Mouse (Mus musculus): ENCODE results near the gene Kcnk5. TPM values are rescaled to one million over a fixed set of nuclear protein-coding genes. Genes with fewer than 3 reads are reported as not detected.

Kcnk5 gene
- 9.5 TPM in 2 replicates for polyA plus RNA-seq (2015; fragmentation: Nextera tagmentation; extraction: Ambion mirVana)

DNA sequence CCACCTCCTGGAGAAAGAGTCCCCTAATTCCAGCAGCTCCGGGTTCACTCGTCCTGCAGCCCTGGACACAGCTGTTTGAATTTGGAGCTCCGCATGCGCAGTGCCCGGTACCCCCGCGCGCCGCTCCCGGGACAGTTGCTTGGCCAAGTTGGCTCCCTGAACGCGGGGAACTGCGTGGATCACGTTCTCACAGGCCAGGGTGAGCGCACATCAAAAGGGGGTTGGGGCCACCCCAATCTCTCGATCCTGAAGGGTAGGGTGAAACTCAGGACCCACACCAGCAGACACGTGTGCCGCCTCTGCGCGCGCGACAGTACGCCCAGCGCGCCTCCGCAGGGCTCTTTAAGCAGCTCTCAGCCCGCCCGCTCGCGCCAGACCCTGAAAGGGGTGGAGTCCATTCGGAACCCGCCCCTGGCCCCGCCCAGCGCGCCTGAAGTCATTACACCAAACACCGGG, at the start of gene Kcnk5:
Kcnk5 (minus strand) TSS at position 344 of the 456 bp plus-strand sequence.
- H3K4me3 ChIP-seq (replicated peaks), result peak within 1 kb of the TSS; percentile 61
- H3K4me2 ChIP-seq (replicated peaks), result peak within 1 kb of the TSS; percentile 95
- peak; percentile 95 for ATAC-seq
- H3K27me3 ChIP-seq (replicated peaks), result no peaks in the 10 kb centered on the region
- H3K4me1 ChIP-seq (replicated peaks), result peaks cover 24% of the 10 kb centered on the region
- H3K9me3 ChIP-seq, result no peaks in the 10 kb centered on the region
- WGBS, result 0% methylated on average over 36 of the region's 36 CpGs
- peak within 1 kb of the TSS; percentile 56; the same call in 1 of the 2 replicates for H3K27ac ChIP-seq
- peak within 1 kb of the TSS; percentile 61 for H3K9ac ChIP-seq
- H3K36me3 ChIP-seq, result no peaks in the 10 kb centered on the region

GRCm38 (mm10) chr14:20230063-20230491, 48.5 kb upstream of the Kcnk5 start:
- no peaks in the 10 kb centered on the region for H3K27me3 ChIP-seq (replicated peaks)
- no peak overlapping the region for H3K9ac ChIP-seq
- H3K4me1 ChIP-seq (replicated peaks), result peaks cover 14% of the 10 kb centered on the region
- peak; percentile 50 for ATAC-seq
- no peak overlapping the region for H3K4me2 ChIP-seq (replicated peaks)
- peak overlapping the region; percentile 81 for H3K27ac ChIP-seq
- 51% methylated on average over 7 of the region's 7 CpGs for WGBS
- H3K9me3 ChIP-seq, result no peaks in the 10 kb centered on the region
- no peaks in the 10 kb centered on the region for H3K36me3 ChIP-seq
- no peak overlapping the region for H3K4me3 ChIP-seq (replicated peaks)

DNA sequence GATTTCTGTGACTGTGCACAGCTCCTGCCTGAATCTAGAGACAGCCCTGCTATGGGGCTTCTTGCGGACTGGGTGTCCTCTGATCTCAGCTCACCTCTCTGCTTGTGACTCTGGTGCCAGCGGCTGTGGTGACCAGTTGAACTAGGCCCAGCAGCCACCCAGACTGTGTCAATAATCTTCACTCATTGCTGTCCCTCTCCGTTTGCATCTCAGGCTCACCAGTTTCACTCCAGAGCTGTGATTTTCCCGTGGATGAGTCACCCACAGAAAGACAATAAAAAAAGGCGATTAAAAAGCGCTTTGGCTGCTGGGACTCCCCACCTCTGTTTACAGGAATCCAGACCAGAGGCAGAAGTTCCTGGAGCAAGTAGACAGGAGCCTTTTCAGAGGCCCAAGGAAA, 47.8 kb upstream of the Kcnk5 start:
- Histone ChIP-seq H3K27ac (peak overlapping the region; percentile 81), H3K27me3 (replicated peaks) (no peaks in the 10 kb centered on the region), H3K9me3 (no peaks in the 10 kb centered on the region), H3K4me3 (replicated peaks) (no peak overlapping the region), H3K36me3 (no peaks in the 10 kb centered on the region), H3K4me2 (replicated peaks) (no peak overlapping the region), H3K9ac (no peak overlapping the region), H3K4me1 (replicated peaks) (peaks cover 19% of the 10 kb centered on the region)
- 42% methylated on average over 6 of the region's 6 CpGs for WGBS
- ATAC-seq, result peak; percentile 30

- no peak overlapping the region for H3K9ac ChIP-seq
- no peak; the same call in 1 of the 2 replicates for ATAC-seq
- H3K27me3 ChIP-seq (replicated peaks), result no peaks in the 10 kb centered on the region
- H3K9me3 ChIP-seq, result no peaks in the 10 kb centered on the region
- no peak overlapping the region for H3K27ac ChIP-seq
- H3K4me3 ChIP-seq (replicated peaks), result no peak overlapping the region
- H3K4me2 ChIP-seq (replicated peaks), result no peak overlapping the region
- no peaks in the 10 kb centered on the region for H3K36me3 ChIP-seq
- H3K4me1 ChIP-seq (replicated peaks), result peaks cover 20% of the 10 kb centered on the region
- WGBS, result 46% methylated on average over 4 of the region's 4 CpGs
Measured at GRCm38 (mm10) chr14:20228336-20228735, 46.7 kb upstream of the Kcnk5 start.

DNA sequence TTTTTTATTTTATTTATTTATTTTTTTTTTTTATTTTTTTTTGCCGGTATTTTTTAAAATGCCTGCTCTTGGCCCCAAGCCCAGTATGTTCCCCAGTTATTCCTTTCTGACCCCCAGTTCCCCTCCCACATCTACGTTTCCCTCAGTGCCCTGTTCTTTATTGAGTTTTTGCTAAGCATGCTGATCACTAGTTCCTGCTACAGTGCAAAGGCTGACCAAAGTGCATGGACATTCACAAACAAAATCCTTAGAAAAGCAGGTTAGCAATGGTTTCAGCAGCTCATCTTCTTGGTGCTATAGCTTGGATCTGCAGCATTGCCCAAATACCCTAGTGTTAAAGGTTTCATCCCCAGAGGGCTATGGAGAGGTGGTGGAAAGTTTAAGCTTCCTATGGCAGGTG, 45.4 kb upstream of the Kcnk5 start:
- Histone ChIP-seq H3K4me3 (replicated peaks) (no peak overlapping the region), H3K27ac (no peak overlapping the region), H3K9me3 (no peaks in the 10 kb centered on the region), H3K4me1 (replicated peaks) (peaks cover 20% of the 10 kb centered on the region), H3K9ac (no peak overlapping the region), H3K27me3 (replicated peaks) (no peaks in the 10 kb centered on the region), H3K36me3 (no peaks in the 10 kb centered on the region), H3K4me2 (replicated peaks) (no peak overlapping the region)
- WGBS, result 45% methylated on average over 2 of the region's 2 CpGs
- ATAC-seq, result no peak

DNA sequence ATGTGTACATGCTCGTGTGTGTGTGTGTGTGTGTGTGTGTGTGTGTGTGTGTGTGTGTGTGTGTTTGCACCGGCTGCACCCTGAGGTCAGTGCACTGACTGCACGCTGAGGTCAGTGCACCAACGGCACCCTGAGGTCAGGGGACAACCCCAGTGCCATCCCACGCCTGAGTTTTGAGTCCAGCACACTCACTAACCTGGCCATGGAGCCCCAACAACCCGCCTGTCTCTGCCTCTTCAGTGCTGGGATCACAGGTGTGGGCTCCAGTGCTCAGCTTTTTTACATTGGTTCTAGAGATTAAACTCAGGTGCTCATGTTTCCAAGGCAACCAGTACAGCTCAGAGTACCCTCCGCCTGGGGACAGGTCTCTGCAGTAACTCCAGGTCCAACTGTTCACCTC, 44.9 kb upstream of the Kcnk5 start:
- no peaks in the 10 kb centered on the region for H3K27me3 ChIP-seq (replicated peaks)
- no peak overlapping the region for H3K4me2 ChIP-seq (replicated peaks)
- H3K9ac ChIP-seq, result no peak overlapping the region
- 51% methylated on average over 7 of the region's 7 CpGs for WGBS
- H3K36me3 ChIP-seq, result no peaks in the 10 kb centered on the region
- H3K4me3 ChIP-seq (replicated peaks), result no peak overlapping the region
- peak; percentile 27; the same call in 1 of the 2 replicates for ATAC-seq
- no peaks in the 10 kb centered on the region for H3K9me3 ChIP-seq
- H3K27ac ChIP-seq, result no peak overlapping the region
- H3K4me1 ChIP-seq (replicated peaks), result peaks cover 20% of the 10 kb centered on the region

DNA sequence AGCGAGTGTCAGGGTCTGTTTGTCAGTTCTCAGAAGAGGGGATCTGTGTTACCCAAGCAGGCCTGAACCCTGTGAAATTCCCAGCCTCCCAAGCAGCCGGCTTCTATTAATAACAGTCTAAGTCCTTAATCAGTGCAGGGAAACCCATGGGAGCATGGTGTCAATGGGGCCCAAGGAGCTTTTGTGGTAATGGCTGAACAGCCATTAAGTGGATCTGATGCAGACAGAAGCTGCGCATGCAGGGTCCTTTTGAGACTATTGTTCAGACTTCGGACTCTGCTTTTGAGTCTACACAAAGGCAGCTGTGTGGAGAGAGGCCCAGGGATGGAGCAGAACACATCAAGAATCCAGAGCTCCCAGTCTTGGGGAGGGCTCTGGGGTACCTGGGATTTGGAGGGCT, 43.9 kb upstream of the Kcnk5 start:
- H3K9ac ChIP-seq, result no peak overlapping the region
- WGBS, result 66% methylated on average over 4 of the region's 4 CpGs
- no peaks in the 10 kb centered on the region for H3K36me3 ChIP-seq
- peaks cover 20% of the 10 kb centered on the region for H3K4me1 ChIP-seq (replicated peaks)
- H3K27me3 ChIP-seq (replicated peaks), result no peaks in the 10 kb centered on the region
- no peak overlapping the region for H3K4me3 ChIP-seq (replicated peaks)
- H3K27ac ChIP-seq, result 0 out of 2 replicates have a peak overlapping the region, but pooled peaks have one; percentile 3
- no peak overlapping the region for H3K4me2 ChIP-seq (replicated peaks)
- no peaks in the 10 kb centered on the region for H3K9me3 ChIP-seq
- ATAC-seq, result no peak

GRCm38 (mm10) chr14:20224576-20225218, 43.1 kb upstream of the Kcnk5 start:
- no peak overlapping the region for H3K4me3 ChIP-seq (replicated peaks)
- H3K4me2 ChIP-seq (replicated peaks), result no peak overlapping the region
- ATAC-seq, result peak; percentile 18; the same call in 1 of the 2 replicates
- H3K27me3 ChIP-seq (replicated peaks), result no peaks in the 10 kb centered on the region
- no peaks in the 10 kb centered on the region for H3K9me3 ChIP-seq
- H3K9ac ChIP-seq, result no peak overlapping the region
- no peaks in the 10 kb centered on the region for H3K36me3 ChIP-seq
- H3K4me1 ChIP-seq (replicated peaks), result peaks cover 20% of the 10 kb centered on the region
- 54% methylated on average over 10 of the region's 10 CpGs for WGBS
- H3K27ac ChIP-seq, result 0 out of 2 replicates have a peak overlapping the region, but pooled peaks have one; percentile 27

GRCm38 (mm10) chr14:20224163-20224562, 42.6 kb upstream of the Kcnk5 start:
- Histone ChIP-seq H3K27me3 (replicated peaks) (no peaks in the 10 kb centered on the region), H3K4me3 (replicated peaks) (no peak overlapping the region), H3K9ac (no peak overlapping the region), H3K27ac (0 out of 2 replicates have a peak overlapping the region, but pooled peaks have one; percentile 27), H3K9me3 (no peaks in the 10 kb centered on the region), H3K4me2 (replicated peaks) (no peak overlapping the region), H3K4me1 (replicated peaks) (peaks cover 20% of the 10 kb centered on the region), H3K36me3 (no peaks in the 10 kb centered on the region)
- ATAC-seq, result 0 out of 2 replicates have a peak, but pooled peaks have one; percentile 0
- WGBS, result 36% methylated on average over 4 of the region's 4 CpGs

DNA sequence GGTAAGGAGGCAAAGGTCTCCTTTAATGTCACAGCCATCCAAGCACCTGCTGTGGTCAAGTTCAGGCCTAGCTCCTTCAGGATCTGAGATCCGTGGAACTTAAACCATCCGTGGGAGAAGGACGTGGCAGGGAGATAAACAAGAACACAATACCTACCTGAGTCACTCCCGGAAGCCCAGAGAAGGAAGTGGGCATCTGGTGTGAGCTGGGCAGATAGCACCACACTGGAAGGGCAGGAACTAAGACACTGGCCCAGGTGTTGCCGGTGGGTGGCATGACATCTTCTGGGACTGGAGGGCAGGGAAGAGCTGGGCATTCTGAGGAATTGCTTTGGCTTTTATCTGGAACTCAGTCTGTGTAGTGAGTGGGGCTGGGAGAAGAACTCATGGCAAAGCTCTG, 41.6 kb upstream of the Kcnk5 start:
- no peaks in the 10 kb centered on the region for H3K9me3 ChIP-seq
- no peak overlapping the region for H3K9ac ChIP-seq
- no peak overlapping the region for H3K4me2 ChIP-seq (replicated peaks)
- no peak overlapping the region for H3K4me3 ChIP-seq (replicated peaks)
- no peaks in the 10 kb centered on the region for H3K27me3 ChIP-seq (replicated peaks)
- ATAC-seq, result no peak
- peaks cover 17% of the 10 kb centered on the region for H3K4me1 ChIP-seq (replicated peaks)
- H3K36me3 ChIP-seq, result no peaks in the 10 kb centered on the region
- no peak overlapping the region for H3K27ac ChIP-seq
- WGBS, result 77% methylated on average over 5 of the region's 5 CpGs

GRCm38 (mm10) chr14:20221083-20221482, 39.5 kb upstream of the Kcnk5 start:
- no peak overlapping the region for H3K9ac ChIP-seq
- H3K4me3 ChIP-seq (replicated peaks), result no peak overlapping the region
- H3K36me3 ChIP-seq, result no peaks in the 10 kb centered on the region
- 55% methylated on average over 7 of the region's 7 CpGs for WGBS
- no peaks in the 10 kb centered on the region for H3K9me3 ChIP-seq
- H3K4me2 ChIP-seq (replicated peaks), result no peak overlapping the region
- H3K4me1 ChIP-seq (replicated peaks), result peaks cover 13% of the 10 kb centered on the region
- peak; percentile 23; the same call in 1 of the 2 replicates for ATAC-seq
- no peak overlapping the region for H3K27ac ChIP-seq
- H3K27me3 ChIP-seq (replicated peaks), result no peaks in the 10 kb centered on the region

DNA sequence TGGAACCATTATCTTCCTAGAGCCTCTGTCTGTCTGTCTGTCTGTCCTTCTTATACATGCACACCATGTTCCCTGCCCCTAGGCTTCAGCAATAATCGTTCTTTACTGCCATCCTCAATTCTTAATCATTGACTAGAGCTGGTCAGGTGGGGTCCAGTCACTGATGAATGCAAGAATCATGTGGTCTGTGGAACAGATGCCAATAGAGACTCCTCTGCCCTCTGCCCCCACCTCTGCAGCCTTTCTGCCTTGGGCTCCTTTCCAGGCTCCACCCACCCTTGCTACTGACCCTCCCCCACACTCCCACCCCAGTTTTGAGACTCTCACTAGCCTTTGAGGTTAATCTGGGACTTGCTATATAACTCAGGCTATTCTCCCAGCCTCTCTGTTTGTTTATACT, 38.2 kb upstream of the Kcnk5 start:
- Histone ChIP-seq H3K9ac (no peak overlapping the region), H3K4me3 (replicated peaks) (no peak overlapping the region), H3K9me3 (no peaks in the 10 kb centered on the region), H3K4me1 (replicated peaks) (peaks cover 6% of the 10 kb centered on the region), H3K4me2 (replicated peaks) (no peak overlapping the region), H3K27me3 (replicated peaks) (no peaks in the 10 kb centered on the region), H3K27ac (no peak overlapping the region), H3K36me3 (no peaks in the 10 kb centered on the region)
- WGBS, result 56% methylated on average over 1 of the region's 1 CpGs
- ATAC-seq, result peak; percentile 14; the same call in 1 of the 2 replicates
